Mouse (Mus musculus): ENCODE measurements around the gene Klhdc3. TPM values are rescaled to one million over a fixed set of nuclear protein-coding genes. Genes with fewer than 3 reads are reported as not detected.

Klhdc3 gene
- polyA plus RNA-seq, 1 experiment = 644 TPM

- Histone ChIP-seq H3K4me1 (ENCODE audit: control insufficient read depth, insufficient read depth, low read length) (peaks cover 9% of the 10 kb centered on the region), H3K27me3 (ENCODE audit: control insufficient read depth, insufficient read depth, low read length) (no peaks in the 10 kb centered on the region), H3K4me3 (ENCODE audit: control insufficient read depth, low read depth, low read length) (peak within 1 kb of the TSS; percentile 89), H3K36me3 (ENCODE audit: control insufficient read depth, insufficient read depth, low read length) (peaks cover 7% of the 10 kb centered on the region), H3K27ac (ENCODE audit: control insufficient read depth, insufficient read depth, low read depth, low read length) (peak within 1 kb of the TSS; percentile 91)
- peak; percentile 92 for TF ChIP-seq POLR2A (IDR thresholded peaks at IDR 0.05; ENCODE audit: control insufficient read depth, low read depth, low read length)
- TF ChIP-seq CTCF (IDR thresholded peaks at IDR 0.05; ENCODE audit: control insufficient read depth, insufficient read depth, insufficient replicate concordance, low read depth, low read length) = no peak
Observed at GRCm38 (mm10) chr17:46673850-46674529, 6.7 kb downstream of the Klhdc3 start, which contains the start of gene Rrp36. Rrp36 (minus strand) TSS chr17:46674352.

DNA sequence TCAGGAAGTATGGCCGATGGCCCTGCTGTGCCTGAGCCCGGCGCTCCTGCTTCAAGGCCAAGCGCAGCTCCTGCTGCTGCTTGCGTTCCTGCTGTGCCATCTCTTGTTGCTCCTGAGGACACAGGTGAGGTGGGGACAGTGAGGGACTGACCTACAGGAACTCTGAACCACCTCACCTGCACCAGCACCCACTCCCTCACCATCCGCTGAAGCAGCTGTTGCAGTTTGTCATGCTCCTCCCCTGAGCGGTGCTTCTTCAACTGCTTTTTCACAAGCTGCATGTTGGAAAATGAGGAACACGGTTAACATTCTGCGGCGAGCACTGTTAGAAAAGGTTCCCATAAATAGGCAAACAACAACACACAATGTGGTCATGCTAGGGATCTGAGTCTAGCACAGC, 10.8 kb downstream of the Klhdc3 start:
- H3K36me3 ChIP-seq (ENCODE audit: control insufficient read depth, insufficient read depth, low read length) = peaks cover 4% of the 10 kb centered on the region
- peaks cover 8% of the 10 kb centered on the region for H3K4me1 ChIP-seq (ENCODE audit: control insufficient read depth, insufficient read depth, low read length)
- no peaks in the 10 kb centered on the region for H3K27me3 ChIP-seq (ENCODE audit: control insufficient read depth, insufficient read depth, low read length)
- TF ChIP-seq POLR2A (IDR thresholded peaks at IDR 0.05; ENCODE audit: control insufficient read depth, low read depth, low read length) = no peak
- TF ChIP-seq CTCF (IDR thresholded peaks at IDR 0.05; ENCODE audit: control insufficient read depth, insufficient read depth, insufficient replicate concordance, low read depth, low read length) = no peak
- H3K27ac ChIP-seq (ENCODE audit: control insufficient read depth, insufficient read depth, low read depth, low read length) = no peak overlapping the region
- no peak overlapping the region for H3K4me3 ChIP-seq (ENCODE audit: control insufficient read depth, low read depth, low read length)

DNA sequence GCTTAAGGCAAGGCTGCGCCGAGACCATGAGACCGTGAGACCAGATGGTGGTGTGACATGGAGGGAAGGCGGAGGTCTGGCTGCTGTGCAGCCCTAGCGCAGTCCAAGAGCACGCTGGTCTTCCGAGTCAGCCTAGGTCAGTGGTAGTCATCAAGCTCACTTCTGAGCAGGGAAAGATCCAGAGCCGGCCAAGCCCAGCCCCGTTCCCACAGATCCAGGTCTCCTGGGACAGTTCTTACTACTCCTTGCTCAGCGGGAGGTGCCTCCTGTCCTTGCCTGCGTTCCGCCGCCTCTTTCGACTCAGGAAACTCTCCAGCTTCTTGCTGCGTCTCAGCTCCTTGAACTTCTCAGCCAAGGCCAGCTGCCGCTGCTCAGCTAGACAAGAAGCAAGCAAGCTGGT, 13.0 kb downstream of the Klhdc3 start:
- Histone ChIP-seq H3K4me3 (ENCODE audit: control insufficient read depth, low read depth, low read length) (no peak overlapping the region), H3K27me3 (ENCODE audit: control insufficient read depth, insufficient read depth, low read length) (no peaks in the 10 kb centered on the region), H3K27ac (ENCODE audit: control insufficient read depth, insufficient read depth, low read depth, low read length) (no peak overlapping the region), H3K4me1 (ENCODE audit: control insufficient read depth, insufficient read depth, low read length) (no peaks in the 10 kb centered on the region; the same call in 1 of the 2 replicates), H3K36me3 (ENCODE audit: control insufficient read depth, insufficient read depth, low read length) (peaks cover 4% of the 10 kb centered on the region)
- TF ChIP-seq POLR2A (IDR thresholded peaks at IDR 0.05; ENCODE audit: control insufficient read depth, low read depth, low read length) = no peak
- no peak for TF ChIP-seq CTCF (IDR thresholded peaks at IDR 0.05; ENCODE audit: control insufficient read depth, insufficient read depth, insufficient replicate concordance, low read depth, low read length)

DNA sequence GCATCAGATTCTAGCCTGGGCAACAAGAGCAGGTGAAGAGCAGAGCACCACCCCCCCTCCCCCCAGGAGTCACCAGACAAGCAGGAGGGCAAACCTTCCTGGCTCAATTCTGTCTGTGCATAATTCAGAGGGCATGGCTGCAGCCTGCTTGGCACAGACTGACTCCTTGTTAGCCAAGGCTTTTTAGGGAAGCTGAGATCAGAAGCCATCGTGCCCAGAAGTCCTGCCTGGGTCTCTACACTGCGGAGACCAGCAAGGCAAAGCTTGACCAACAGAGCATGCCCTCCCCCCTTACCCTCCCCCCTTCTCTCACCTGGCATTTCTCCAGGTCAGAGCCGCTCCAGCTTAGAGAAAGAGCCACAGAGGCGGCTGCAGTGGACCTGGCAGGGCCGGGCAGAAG, 18.0 kb downstream of the Klhdc3 start:
- H3K36me3 ChIP-seq (ENCODE audit: control insufficient read depth, insufficient read depth, low read length) = peaks cover 2% of the 10 kb centered on the region; the same call in 1 of the 2 replicates
- H3K4me1 ChIP-seq (ENCODE audit: control insufficient read depth, insufficient read depth, low read length) = no peaks in the 10 kb centered on the region; the same call in 1 of the 2 replicates
- no peak for TF ChIP-seq CTCF (IDR thresholded peaks at IDR 0.05; ENCODE audit: control insufficient read depth, insufficient read depth, insufficient replicate concordance, low read depth, low read length)
- no peak for TF ChIP-seq POLR2A (IDR thresholded peaks at IDR 0.05; ENCODE audit: control insufficient read depth, low read depth, low read length)
- no peaks in the 10 kb centered on the region for H3K27me3 ChIP-seq (ENCODE audit: control insufficient read depth, insufficient read depth, low read length)
- H3K27ac ChIP-seq (ENCODE audit: control insufficient read depth, insufficient read depth, low read depth, low read length) = no peak overlapping the region
- H3K4me3 ChIP-seq (ENCODE audit: control insufficient read depth, low read depth, low read length) = no peak overlapping the region

- TF ChIP-seq CTCF (IDR thresholded peaks at IDR 0.05; ENCODE audit: control insufficient read depth, insufficient read depth, insufficient replicate concordance, low read depth, low read length) = no peak
- TF ChIP-seq POLR2A (IDR thresholded peaks at IDR 0.05; ENCODE audit: control insufficient read depth, low read depth, low read length) = no peak
- no peak overlapping the region for H3K4me3 ChIP-seq (ENCODE audit: control insufficient read depth, low read depth, low read length)
- no peak overlapping the region for H3K27ac ChIP-seq (ENCODE audit: control insufficient read depth, insufficient read depth, low read depth, low read length)
- no peaks in the 10 kb centered on the region; the same call in 1 of the 2 replicates for H3K4me1 ChIP-seq (ENCODE audit: control insufficient read depth, insufficient read depth, low read length)
- H3K36me3 ChIP-seq (ENCODE audit: control insufficient read depth, insufficient read depth, low read length) = no peaks in the 10 kb centered on the region
- H3K27me3 ChIP-seq (ENCODE audit: control insufficient read depth, insufficient read depth, low read length) = no peaks in the 10 kb centered on the region
Observed at GRCm38 (mm10) chr17:46661981-46662380, 18.7 kb downstream of the Klhdc3 start.

DNA sequence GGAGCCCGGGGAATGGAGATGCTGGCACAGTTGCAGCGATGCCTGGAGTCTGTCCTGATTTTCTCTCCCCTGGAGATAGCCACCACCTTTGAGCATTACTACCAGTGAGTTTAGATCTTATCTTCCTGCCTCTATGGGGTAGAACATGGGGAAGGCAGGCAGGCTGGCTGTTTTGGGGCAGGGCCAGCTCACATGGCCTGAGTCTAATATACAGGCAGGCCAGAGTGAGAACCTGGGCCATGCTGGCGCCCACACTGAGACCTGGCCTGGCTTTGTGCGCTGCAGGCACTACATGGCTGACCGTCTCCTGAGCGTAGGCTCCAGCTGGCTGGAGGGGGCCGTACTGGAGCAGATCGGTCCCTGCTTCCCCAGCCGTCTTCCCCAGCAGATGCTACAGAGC, 19.4 kb downstream of the Klhdc3 start:
- Histone ChIP-seq H3K27me3 (ENCODE audit: control insufficient read depth, insufficient read depth, low read length) (no peaks in the 10 kb centered on the region), H3K27ac (ENCODE audit: control insufficient read depth, insufficient read depth, low read depth, low read length) (no peak overlapping the region), H3K4me3 (ENCODE audit: control insufficient read depth, low read depth, low read length) (no peak overlapping the region), H3K4me1 (ENCODE audit: control insufficient read depth, insufficient read depth, low read length) (no peaks in the 10 kb centered on the region; the same call in 1 of the 2 replicates), H3K36me3 (ENCODE audit: control insufficient read depth, insufficient read depth, low read length) (no peaks in the 10 kb centered on the region)
- TF ChIP-seq CTCF (IDR thresholded peaks at IDR 0.05; ENCODE audit: control insufficient read depth, insufficient read depth, insufficient replicate concordance, low read depth, low read length) = no peak
- TF ChIP-seq POLR2A (IDR thresholded peaks at IDR 0.05; ENCODE audit: control insufficient read depth, low read depth, low read length) = no peak

DNA sequence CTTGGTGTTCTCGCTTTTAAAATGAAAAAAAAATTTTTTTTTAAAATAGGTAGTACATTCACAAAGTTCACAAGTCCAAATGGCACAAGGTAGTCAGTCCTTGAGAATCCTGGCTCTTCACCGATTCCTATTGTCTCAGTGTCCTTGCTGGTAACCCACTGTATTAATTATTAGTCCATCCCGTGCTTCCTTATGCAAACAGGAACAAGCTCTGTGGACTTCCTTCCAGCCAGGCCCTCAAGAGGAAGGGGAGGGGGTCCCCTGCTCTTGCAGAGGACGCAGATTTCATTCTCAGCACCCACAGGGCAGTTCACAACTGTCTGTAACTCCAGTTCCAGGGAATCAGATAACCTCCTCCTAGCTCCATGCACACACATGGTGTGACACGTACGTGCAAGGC, 24.7 kb downstream of the Klhdc3 start:
- no peaks in the 10 kb centered on the region for H3K27me3 ChIP-seq (ENCODE audit: control insufficient read depth, insufficient read depth, low read length)
- H3K4me1 ChIP-seq (ENCODE audit: control insufficient read depth, insufficient read depth, low read length) = peaks cover 8% of the 10 kb centered on the region
- TF ChIP-seq POLR2A (IDR thresholded peaks at IDR 0.05; ENCODE audit: control insufficient read depth, low read depth, low read length) (no peak), CTCF (IDR thresholded peaks at IDR 0.05; ENCODE audit: control insufficient read depth, insufficient read depth, insufficient replicate concordance, low read depth, low read length) (no peak)
- H3K4me3 ChIP-seq (ENCODE audit: control insufficient read depth, low read depth, low read length) = no peak overlapping the region
- H3K36me3 ChIP-seq (ENCODE audit: control insufficient read depth, insufficient read depth, low read length) = no peaks in the 10 kb centered on the region
- H3K27ac ChIP-seq (ENCODE audit: control insufficient read depth, insufficient read depth, low read depth, low read length) = no peak overlapping the region
